Mouse (Mus musculus) kidney, postnatal 0 days (tissue): ENCODE results near the gene Atp2a2. TPM values are rescaled to one million over a fixed set of nuclear protein-coding genes. Genes with fewer than 3 reads are reported as not detected.

Source experiments
- ATAC-seq: fragments of 200-750 bp; cut with Nextera tagmentation; replicated peaks from 2 replicates; pipeline ENCODE4 v1.8.0; 2017; ENCODE audit warnings: low read depth, moderate number of reproducible peaks, moderate TSS enrichment, moderate library complexity; ENCODE audit not compliant: low FRiP score
- DNase-seq: peaks from one replicate; pipeline ENCODE4 v3.0.0-alpha.2; 2016; ENCODE audit warnings: low spot score
- H3K27ac ChIP-seq: fragments of 300-500 bp; sonication (generic); 2 replicates; pipeline ENCODE4 v1.5.1; 2014; ENCODE audit warnings: mild to moderate bottlenecking
- H3K27me3 ChIP-seq: fragments of 300-500 bp; sonication (generic); 2 replicates; pipeline ENCODE4 v1.6.1; 2014; ENCODE audit warnings: low read length, mixed read lengths; ENCODE audit not compliant: insufficient read depth
- H3K36me3 ChIP-seq: fragments of 300-500 bp; sonication (generic); 2 replicates; pipeline ENCODE4 v1.6.1; 2014; ENCODE audit warnings: low read length, mixed read lengths; ENCODE audit not compliant: insufficient read depth
- H3K4me1 ChIP-seq: fragments of 300-500 bp; sonication (generic); replicated peaks from 2 replicates; pipeline ENCODE4 v1.6.1; 2014; ENCODE audit warnings: antibody characterized with exemption, low read length, mixed read lengths; ENCODE audit not compliant: insufficient read depth
- H3K4me2 ChIP-seq: fragments of 300-500 bp; sonication (generic); 2 replicates; pipeline ENCODE4 v1.6.1; 2014; ENCODE audit warnings: mild to moderate bottlenecking, low read length, moderate library complexity, mixed read lengths
- H3K4me3 ChIP-seq: fragments of 300-500 bp; sonication (generic); replicated peaks from 2 replicates; pipeline ENCODE4 v1.5.1; 2014; ENCODE audit warnings: low read depth, low read length
- H3K9ac ChIP-seq: fragments of 300-500 bp; sonication (generic); 2 replicates; pipeline ENCODE4 v1.6.1; 2014; ENCODE audit warnings: low read depth, low read length
- H3K9me3 ChIP-seq: fragments of 300-500 bp; sonication (generic); replicated peaks from 2 replicates; pipeline ENCODE4 v1.6.1; 2016; ENCODE audit warnings: low read length, inconsistent platforms, mixed read lengths
- CTCF ChIP-seq: IDR thresholded peaks from 2 replicates; pipeline ENCODE4 v1.5.1; 2016; ENCODE audit warnings: antibody characterized with exemption, low read depth, mild to moderate bottlenecking, moderate library complexity
- WGBS: fragments of 180-500 bp; shearing (Covaris S2); extraction: QIAGEN DNeasy Blood & Tissue Kit; methylation state at CpG from one replicate; pipeline ENCODE4 v1.1.7; 2014; 5-methylcytosine and 5-hydroxymethylcytosine counted together
- polyA plus RNA-seq: library from polyadenylated mRNA; unstranded; fragments of >200 nt; fragmentation: Nextera tagmentation; extraction: Ambion mirVana; gene quantifications from 2 replicates; pipeline ENCODE4 v1.2.1, GENCODE M21; 2015

Atp2a2 gene
- polyA plus RNA-seq, 1 experiment from 2014 or later: 38.5 TPM

DNA sequence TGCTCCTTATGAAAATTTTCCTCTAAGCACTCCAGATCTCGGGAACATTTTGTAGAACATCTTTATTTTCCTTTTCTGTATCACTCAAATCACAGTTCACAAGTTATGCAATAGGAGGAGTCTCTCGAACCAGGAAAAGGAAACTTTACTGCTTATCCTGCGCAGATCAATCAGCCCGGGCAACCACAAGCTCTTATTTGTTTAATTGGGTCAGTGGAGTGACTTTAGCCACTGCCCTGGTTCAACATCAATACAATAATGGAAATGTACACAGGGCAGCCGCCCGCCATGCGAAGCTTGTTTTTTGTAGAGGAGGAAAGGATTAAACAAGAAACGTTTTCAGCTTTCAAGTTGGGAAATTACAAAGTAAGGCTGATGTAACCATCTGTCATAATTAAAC lies 39.8 kb upstream of the Atp2a2 start:
- no peak for TF ChIP-seq CTCF
- Histone ChIP-seq H3K4me2 (no peak overlapping the region), H3K36me3 (no peaks in the 10 kb centered on the region), H3K4me1 (no peaks in the 10 kb centered on the region), H3K27ac (no peak overlapping the region), H3K9ac (no peak overlapping the region), H3K9me3 (no peaks in the 10 kb centered on the region), H3K4me3 (no peak overlapping the region), H3K27me3 (no peaks in the 10 kb centered on the region)
- ATAC-seq (no peak), DNase-seq (no peak)
- 83% methylated on average over 8 of the region's 8 CpGs for WGBS

DNA sequence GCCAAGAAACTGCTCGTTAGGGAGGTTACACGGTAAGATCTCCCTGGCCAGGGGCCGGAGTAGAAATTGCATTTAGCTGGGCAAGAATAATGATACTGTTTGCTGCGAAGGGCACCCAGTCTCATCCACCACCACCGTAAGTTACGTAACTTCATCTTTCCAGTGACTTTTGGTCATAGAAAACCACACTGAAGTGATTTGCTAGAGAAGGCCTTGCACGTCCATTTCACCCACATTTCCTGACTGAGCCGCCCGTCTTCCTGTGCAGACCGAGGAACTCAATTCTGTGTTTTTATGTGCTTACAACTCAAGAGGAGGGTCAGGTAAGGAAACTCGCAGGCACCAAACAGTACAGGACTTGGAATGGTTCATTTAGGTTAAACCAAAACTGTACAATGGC lies 36.1 kb upstream of the Atp2a2 start:
- no peaks in the 10 kb centered on the region for H3K9me3 ChIP-seq
- no peak for ATAC-seq

DNA sequence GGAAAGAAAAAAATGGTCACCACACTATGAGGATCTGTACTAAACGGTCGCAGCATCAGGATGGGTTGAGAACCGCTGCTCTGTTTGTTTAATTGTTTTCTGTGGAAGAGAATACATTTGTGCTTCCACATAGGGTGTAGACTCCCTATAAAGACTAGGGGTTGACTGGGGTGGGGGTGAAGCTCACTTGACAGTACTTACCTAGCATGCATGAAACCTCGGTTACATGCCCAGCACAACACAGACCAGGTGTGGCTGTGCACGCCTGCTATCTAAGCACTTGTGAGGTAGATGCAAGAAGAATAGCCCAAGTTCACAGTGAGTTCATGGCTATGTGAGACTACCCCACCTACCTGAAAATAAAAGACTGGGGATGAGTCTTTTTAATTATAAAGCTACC lies 35.6 kb upstream of the Atp2a2 start:
- TF ChIP-seq CTCF: no peak
- ATAC-seq (no peak), DNase-seq (no peak)

More for the DNA sequence above, 36.1 kb upstream of the Atp2a2 start:
- Histone ChIP-seq H3K4me3 (no peak overlapping the region), H3K36me3 (no peaks in the 10 kb centered on the region), H3K27ac (no peak overlapping the region), H3K9ac (no peak overlapping the region), H3K4me1 (no peaks in the 10 kb centered on the region), H3K4me2 (no peak overlapping the region), H3K27me3 (no peaks in the 10 kb centered on the region)
- TF ChIP-seq CTCF: no peak
- 94% methylated on average over 11 of the region's 11 CpGs for WGBS
- DNase-seq: no peak

DNA sequence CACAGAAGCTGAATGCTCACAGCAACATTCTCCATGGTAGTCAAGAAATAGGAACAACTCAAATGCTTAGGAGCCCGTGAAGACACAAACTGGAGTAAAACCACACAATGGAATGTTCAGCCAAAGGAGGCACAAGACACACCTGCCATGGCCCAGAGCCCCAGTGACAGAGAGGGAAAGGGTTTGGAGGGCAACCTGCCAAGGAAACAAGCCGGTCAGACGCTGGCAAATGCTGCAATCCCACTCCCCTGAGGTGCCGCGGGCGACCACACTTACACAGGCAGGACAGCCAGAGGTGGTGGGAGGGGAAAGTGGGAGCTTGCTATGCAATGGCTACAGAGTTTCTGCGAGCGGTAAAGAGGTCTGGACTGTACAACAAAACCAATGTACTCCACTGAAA lies 31.9 kb upstream of the Atp2a2 start:
- ATAC-seq (no peak), DNase-seq (no peak)
- no peaks in the 10 kb centered on the region for H3K36me3 ChIP-seq
- no peak overlapping the region for H3K9ac ChIP-seq
- no peak overlapping the region for H3K4me3 ChIP-seq
- peaks cover 14% of the 10 kb centered on the region; the same call in 1 of the 2 replicates for H3K4me1 ChIP-seq
- 82% methylated on average over 8 of the region's 8 CpGs for WGBS
- H3K27ac ChIP-seq: no peak overlapping the region
- H3K27me3 ChIP-seq: no peaks in the 10 kb centered on the region
- no peak for TF ChIP-seq CTCF
- no peak overlapping the region for H3K4me2 ChIP-seq
- no peaks in the 10 kb centered on the region for H3K9me3 ChIP-seq

More for the DNA sequence above, 35.6 kb upstream of the Atp2a2 start:
- H3K4me1 ChIP-seq: no peaks in the 10 kb centered on the region
- no peaks in the 10 kb centered on the region for H3K27me3 ChIP-seq
- no peak overlapping the region for H3K27ac ChIP-seq
- no peak overlapping the region for H3K4me3 ChIP-seq
- H3K4me2 ChIP-seq: no peak overlapping the region
- H3K9ac ChIP-seq: no peak overlapping the region
- no peaks in the 10 kb centered on the region for H3K36me3 ChIP-seq
- WGBS: 98% methylated on average over 5 of the region's 5 CpGs
- H3K9me3 ChIP-seq: no peaks in the 10 kb centered on the region

DNA sequence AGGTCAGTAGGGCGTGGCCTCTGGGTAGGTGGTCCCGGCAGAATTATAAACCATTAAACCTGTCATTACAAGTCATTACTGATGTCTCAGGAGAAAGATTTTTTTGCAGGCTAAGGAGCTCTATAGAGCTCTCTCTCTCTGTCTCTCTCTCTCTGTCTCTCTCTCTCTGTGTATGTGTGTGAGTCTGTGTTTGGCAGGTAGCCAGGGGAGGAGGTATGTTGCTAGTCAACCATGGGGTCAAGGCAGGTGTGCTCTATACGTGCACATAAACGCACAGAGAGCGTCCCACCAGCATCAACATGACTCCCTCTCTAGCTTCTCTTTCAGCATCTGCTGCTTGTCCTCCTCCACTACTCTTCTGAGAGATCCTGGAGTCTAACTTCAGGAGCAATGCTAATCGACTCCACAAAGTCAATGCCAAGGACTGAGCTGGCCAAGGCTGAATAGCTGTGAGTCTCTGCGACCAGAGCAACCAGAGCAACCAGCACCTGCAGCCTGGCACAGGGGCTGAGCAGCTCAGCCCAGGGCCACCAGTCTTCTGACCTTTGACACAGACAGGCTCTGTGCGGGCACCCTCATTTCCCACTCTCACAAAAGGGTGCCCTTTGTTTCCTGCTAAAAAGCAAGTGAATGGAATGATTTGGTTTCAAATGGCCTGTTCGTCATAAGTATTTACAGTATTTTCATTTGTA lies 28.0 kb upstream of the Atp2a2 start:
- Histone ChIP-seq H3K9ac (no peak overlapping the region), H3K4me1 (peaks cover 40% of the 10 kb centered on the region), H3K4me3 (no peak overlapping the region), H3K27me3 (no peaks in the 10 kb centered on the region), H3K4me2 (no peak overlapping the region), H3K36me3 (no peaks in the 10 kb centered on the region), H3K9me3 (no peaks in the 10 kb centered on the region), H3K27ac (peak overlapping the region; percentile 82; the same call in 1 of the 2 replicates)
- 33% methylated on average over 9 of the region's 9 CpGs for WGBS
- TF ChIP-seq CTCF: no peak
- no peak for DNase-seq
- ATAC-seq: no peak

DNA sequence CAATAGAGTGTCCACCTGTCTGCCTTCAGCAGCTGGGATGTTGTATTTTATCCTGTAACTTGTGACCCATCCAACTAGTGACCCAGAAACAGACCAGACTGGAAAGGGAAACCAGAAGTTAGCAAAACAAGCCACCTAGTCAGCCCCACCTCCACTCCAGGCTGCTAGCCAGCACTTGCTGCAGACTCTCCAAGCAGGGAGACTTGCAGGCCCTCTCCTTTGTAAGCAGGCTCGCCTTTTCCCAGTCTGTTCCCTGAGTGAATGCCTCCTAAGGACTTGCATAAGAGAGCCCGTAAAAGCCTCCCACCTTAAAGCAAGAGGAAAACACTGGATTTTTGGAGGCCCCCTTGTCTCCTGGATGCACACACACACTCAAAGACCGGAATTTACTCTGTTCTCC lies 27.3 kb upstream of the Atp2a2 start:
- 24% methylated on average over 3 of the region's 3 CpGs for WGBS
- no peak overlapping the region for H3K4me3 ChIP-seq
- TF ChIP-seq CTCF: no peak
- H3K9ac ChIP-seq: no peak overlapping the region
- no peaks in the 10 kb centered on the region for H3K36me3 ChIP-seq
- H3K9me3 ChIP-seq: no peaks in the 10 kb centered on the region
- H3K4me2 ChIP-seq: no peak overlapping the region
- DNase-seq: peak; percentile 75
- no peak; the same call in 1 of the 2 replicates for ATAC-seq
- H3K27me3 ChIP-seq: no peaks in the 10 kb centered on the region
- peaks cover 40% of the 10 kb centered on the region for H3K4me1 ChIP-seq
- peak overlapping the region; percentile 82 for H3K27ac ChIP-seq
